Mouse (Mus musculus): Measurements from ENCODE around the gene Gm21190.
"Not testable (repeated sequence)": the region's sequence is repeated elsewhere in the genome, so short reads cannot be mapped to it uniquely, and the experiment has no call there.

The Gm21190 gene

DNA sequence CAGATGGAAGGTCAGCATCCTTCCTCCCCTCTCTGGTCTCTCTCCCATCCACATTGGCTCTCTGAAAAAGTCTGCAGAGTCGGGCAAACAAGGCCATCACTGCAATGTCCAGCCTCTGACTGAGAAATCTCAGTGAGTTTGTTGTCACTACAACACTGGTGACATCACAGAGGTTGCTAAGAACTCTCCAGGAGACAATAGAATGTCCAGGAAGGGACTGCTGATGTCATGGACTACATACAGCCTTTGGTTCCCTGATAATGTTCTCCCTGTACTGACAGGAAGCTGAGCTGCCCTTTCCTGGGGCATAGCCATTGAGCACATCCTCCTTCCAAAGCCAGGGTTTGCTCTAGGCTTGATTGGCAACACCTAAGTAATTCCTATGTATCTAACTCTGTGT is at the start of gene Gm21190:
Gene Gm21190, minus strand, starts transcription at position 101 of the 400 bp plus-strand sequence.
- not testable (repeated sequence) for DNase-seq (ENCODE audit: low spot score in 2 of 2)

DNA sequence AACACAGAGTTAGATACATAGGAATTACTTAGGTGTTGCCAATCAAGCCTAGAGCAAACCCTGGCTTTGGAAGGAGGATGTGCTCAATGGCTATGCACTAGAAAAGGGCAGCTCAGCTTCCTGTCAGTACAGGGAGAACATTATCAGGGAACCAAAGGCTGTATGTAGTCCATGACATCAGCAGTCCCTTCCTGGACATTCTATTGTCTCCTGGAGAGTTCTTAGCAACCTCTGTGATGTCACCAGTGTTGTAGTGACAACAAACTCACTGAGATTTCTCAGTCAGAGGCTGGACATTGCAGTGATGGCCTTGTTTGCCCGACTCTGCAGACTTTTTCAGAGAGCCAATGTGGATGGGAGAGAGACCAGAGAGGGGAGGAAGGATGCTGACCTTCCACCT is 48.0 kb upstream of the Gm21190 start, which contains the start of gene Gm21083:
Gene Gm21083, plus strand, starts transcription at position 301 of the 400 bp plus-strand sequence.
- DNase-seq (ENCODE audit: low spot score in 2 of 2): not testable (repeated sequence)

DNA sequence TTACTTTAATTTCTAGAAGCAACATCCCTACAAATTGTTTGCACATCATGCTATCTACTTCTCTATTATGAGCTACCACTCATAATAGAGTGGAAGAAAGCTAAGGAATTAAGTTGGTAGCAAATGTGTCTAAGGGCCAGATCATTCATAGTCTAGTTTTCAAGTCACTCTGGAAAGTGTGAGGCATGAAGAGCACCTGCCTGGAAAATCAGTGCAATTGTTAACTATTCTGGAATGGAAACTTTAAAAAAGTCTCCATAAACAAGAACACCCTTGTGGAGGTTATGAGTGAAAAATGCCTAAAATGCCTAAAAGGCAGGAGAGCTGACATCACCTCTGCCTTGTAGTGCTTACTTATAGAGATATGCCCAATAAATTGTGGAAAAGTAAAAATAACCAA is 44.7 kb upstream of the Gm21190 start:
- DNase-seq (ENCODE audit: low spot score in 2 of 2): not testable (repeated sequence)

DNA sequence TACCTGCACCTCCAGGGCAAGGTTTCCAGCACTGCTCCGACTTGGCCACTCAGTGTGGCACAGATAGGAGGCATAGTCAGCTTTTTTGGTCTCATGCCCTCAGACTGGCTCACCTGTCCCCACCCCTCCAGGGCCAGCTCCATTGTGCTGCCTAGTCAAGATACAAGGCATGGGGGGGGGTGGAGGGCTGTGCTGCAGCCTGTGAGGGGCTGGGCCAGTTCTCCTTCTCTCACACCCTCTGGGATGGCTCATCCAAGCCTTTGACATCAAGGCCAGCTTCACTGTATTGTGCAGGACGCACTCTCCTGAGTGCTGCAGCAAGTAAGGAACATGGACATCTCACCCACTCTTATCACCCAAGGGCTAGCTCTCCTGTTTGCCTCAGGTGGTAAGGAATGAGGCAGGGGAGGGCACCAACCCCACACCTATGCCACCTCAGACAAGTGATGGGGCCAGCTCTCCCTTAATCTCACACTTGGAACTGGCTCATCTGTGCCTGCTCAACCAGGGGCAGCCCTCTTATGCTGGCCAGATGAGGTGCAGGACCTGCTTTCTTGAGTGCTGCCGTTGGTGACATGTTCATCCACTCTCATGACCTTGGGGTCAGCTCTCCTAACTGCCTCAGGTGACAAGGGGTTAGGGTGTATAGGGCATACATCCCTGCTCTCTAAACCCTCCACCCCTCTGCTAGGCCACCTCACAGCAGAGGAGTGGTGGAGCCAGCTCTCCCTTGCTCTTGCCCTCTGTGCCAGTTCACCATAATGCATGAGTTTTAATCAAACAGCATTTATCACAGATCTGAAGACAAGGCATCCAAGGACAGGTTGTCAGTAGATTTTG is 32.6 kb upstream of the Gm21190 start:
- DNase-seq (ENCODE audit: low spot score in 2 of 2): not testable (repeated sequence)

DNA sequence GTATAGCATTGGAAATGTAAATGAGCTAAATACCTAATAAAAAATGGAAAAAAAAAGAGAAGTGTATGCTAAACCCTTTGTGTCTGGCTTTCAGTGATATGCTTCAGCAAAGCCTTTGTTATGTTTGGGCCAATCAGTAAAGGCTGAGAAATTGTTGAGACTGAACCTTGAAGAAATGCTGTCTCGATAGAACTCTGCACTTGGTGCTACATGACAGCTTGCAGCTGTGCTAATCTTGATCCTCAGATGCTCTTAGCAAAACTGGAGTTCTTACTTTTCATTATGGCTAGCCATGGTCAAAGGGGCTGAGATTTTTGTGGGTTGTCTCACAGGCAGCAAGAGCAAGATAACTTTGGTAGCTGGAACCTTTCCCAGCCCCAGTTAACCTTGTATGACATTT is 29.6 kb upstream of the Gm21190 start:
- DNase-seq (ENCODE audit: low spot score in 2 of 2): not testable (repeated sequence)

DNA sequence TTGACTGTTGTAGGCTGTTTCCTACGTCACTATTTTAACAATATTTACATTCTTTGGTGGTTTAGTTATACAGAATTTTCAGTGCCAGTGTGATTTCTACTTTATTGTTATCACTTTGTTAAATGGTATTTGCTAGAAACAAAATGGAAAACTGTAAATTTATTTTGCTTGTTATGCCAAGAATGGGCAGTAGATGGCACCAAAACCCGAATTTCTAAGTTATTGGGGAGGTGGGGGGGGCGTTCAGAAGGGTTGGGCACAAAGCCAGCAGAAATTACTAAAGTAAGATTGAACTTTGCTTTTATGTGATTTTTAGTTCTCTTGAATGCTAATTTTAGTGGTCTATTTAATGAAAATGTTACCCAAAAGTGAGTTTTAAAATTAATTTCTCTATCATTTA is 20.6 kb upstream of the Gm21190 start:
- DNase-seq (ENCODE audit: low spot score in 2 of 2): not testable (repeated sequence)

DNA sequence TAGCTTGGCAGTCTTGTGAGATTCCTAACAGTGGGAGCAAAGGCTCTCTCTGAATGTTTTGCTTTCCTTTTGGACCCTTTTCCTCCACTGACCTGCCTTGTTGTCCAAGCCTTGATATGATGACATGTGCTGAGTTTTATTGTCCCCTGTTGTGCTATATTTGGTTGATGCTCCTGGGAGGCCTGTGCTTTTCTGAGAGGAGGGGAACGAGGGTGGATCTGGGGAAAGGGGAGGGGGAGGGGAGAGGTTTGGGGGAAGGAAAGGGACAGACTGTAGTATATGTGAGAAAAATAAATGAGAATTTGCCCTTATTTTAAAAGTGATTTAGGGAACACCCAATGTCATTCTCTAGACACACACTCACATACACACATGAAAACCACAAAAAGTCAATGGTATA is 20.1 kb upstream of the Gm21190 start:
- not testable (repeated sequence) for DNase-seq (ENCODE audit: low spot score in 2 of 2)

DNA sequence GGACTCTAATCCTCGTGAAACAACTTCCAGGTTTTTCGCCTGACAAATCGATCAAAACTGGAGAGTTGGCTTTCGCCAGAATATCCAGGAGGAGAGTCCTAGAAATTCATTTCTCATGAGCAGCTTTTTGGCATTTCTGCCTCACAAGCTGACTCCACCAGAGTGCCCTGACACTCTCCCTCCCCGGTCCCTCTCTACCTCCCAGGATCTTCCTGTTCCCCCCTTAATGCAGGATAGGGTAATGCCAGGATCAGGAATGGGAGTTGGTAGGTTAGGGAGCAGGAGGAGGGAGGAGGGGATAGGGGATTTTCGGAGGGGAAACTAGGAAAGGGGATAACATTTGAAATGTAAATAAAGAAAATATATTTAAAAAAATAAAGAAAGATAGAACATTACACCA is 19.6 kb upstream of the Gm21190 start:
- DNase-seq (ENCODE audit: low spot score in 2 of 2): not testable (repeated sequence)

DNA sequence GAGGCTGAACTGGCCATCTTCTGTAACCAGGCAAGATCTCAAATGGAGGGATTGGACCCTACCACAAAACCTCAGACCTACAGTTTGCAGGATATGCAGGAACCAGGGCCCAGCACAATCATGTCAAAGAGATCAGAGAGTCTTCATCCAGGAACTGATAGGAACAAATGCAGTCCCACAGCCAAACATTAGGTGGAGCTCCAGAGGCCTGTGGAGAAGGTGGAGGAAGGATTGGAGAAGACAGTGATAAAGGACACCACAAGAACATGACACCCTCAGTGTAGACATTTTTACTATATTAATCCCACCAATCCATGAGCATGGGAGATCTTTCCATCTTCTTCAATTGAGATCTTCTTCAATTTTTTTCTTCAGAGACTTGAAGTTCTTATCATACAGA is 6.6 kb downstream of the Gm21190 start:
- not testable (repeated sequence) for DNase-seq (ENCODE audit: low spot score in 2 of 2)

DNA sequence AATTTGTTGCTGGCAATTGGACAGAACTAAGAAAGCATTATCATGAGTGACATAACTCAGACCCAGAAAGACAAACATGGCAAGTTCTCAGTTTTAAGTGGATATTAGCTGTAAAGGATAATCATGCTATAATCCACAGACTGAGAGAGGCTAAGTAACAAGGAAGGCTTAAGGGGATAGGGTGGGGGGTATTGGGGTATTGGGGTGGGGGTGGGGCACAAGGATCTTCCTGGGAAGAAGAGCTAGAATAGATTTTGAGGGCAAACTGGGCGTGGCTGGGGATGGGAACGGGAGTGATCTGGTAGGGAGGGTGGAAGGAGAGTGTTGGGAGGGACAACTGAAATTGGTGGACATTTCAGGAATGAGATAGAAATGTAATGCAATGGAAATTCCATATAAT is 7.0 kb downstream of the Gm21190 start:
- not testable (repeated sequence) for DNase-seq (ENCODE audit: low spot score in 2 of 2)

DNA sequence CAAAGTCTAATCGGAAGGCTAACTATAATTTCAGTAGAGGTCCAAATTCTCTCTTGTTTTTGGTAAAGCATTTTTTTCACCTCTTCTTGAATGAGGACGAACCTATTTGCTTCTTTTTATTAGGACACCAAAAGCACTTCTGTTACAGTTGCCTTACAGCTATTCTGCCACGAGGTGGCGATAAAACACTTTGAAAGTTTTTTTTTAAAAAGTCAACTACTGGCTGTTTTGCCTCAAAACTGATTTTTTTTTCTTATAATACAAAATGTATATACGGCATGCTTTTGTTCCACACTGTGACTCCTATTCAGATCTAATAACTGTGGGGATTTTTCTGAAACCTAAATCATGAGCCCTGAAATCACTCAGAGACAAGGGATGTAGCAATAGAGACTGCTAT is 8.6 kb downstream of the Gm21190 start:
- peak in 1 of 2 experiments; percentile 10 for DNase-seq (ENCODE audit: low spot score in 2 of 2)

DNA sequence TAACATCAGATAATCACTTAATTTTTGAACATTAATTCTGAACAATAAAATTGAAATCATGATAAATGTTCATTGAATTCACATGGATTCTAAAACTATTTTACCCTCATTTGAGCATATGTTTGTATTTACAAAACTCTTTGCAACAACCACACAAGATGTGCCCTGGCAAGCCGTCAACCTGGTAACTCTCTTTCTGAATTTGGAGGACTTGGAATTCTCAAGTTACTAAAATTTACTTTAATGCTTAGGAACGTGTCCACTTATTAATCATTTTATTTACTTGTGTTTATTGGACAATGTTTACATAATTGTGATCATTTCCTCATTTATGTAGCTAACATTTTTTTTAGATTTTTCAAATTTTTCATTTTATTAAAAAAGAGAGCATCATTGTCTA is 11.9 kb downstream of the Gm21190 start:
- not testable (repeated sequence) for DNase-seq (ENCODE audit: low spot score in 2 of 2)

DNA sequence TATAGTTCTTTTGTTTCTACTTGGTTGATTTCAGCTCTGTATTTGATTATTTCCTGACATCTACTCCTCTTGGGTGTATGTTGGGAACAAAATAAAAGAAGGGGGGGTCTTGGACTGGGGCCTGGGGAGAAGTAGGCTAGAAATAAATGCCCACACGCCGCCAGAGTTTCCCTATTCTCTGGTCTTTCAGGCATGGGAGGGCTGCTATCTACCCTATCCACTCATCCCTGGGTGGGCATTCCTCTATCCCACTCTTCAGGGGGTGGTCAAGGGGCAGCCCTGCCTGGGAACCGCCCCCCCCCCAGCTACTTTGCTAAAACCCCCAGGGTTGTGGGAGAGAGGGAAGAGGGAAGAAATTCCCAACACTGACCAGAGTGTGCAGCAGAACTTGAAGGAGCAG is 16.8 kb downstream of the Gm21190 start:
- DNase-seq (ENCODE audit: low spot score in 2 of 2): not testable (repeated sequence)

DNA sequence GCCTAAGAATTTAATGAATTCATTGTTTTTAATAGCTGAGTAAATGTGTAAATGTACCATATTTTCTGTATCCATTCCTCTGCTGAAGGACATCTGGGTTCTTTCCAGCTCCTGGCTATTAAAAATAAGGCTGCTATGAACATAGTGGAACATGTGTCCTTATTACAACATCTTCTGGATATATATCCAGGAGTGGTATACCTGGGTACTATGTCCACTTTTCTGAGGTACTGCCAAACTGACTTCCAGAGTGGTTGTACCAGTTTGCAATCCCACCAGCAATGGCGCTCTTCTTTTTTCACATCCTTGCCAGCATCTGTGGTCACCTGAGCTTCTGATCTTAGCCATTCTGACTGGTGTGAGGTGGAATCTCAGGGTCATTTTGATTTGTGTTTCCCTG is 19.1 kb downstream of the Gm21190 start:
- DNase-seq (ENCODE audit: low spot score in 2 of 2): not testable (repeated sequence)

DNA sequence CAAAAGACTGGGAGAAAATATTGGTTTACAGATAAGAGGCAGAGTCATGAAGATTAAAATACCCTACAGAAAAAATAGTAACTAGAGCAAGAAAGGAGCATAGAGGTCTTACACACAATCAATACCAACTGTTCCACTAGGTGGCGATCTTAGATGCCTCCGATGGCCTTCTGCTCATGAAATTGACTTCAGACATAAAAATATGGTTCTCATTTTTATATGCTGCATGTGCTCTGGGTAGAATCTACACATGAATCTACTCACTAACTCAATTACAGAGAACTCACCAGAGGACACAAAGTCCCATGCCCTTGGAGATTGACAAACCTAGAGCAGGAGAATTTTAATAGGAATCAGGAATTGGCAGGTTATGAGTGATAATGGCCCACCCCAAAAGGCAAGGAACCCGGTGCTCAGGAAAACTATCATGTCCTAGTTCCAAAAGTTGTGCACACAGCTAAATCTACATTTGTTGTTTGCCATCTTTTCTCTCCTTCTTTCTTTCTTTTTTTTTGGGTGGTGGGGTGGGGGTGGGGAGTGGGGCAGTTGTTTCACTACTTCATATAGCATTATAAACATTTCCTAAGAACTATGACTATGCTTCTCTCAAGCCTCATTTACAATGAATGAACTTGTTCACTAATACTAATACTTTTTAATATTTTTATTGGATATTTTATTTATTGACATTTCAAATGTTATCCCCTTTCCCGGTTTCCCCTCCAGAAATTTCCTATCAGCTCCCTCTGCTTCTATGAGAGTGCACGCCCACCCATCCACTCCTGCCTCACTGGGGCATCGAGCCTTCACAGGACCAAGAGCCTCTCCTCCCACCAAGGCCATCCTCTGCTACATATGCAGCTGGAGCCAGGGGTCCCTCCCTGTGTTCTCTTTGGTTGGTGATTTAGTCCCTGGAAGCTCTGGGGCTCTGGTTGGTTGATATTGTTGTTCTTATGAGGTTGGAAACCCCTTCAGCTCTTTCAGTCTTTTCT is 20.3 kb downstream of the Gm21190 start:
- DNase-seq (ENCODE audit: low spot score in 2 of 2): not testable (repeated sequence)

DNA sequence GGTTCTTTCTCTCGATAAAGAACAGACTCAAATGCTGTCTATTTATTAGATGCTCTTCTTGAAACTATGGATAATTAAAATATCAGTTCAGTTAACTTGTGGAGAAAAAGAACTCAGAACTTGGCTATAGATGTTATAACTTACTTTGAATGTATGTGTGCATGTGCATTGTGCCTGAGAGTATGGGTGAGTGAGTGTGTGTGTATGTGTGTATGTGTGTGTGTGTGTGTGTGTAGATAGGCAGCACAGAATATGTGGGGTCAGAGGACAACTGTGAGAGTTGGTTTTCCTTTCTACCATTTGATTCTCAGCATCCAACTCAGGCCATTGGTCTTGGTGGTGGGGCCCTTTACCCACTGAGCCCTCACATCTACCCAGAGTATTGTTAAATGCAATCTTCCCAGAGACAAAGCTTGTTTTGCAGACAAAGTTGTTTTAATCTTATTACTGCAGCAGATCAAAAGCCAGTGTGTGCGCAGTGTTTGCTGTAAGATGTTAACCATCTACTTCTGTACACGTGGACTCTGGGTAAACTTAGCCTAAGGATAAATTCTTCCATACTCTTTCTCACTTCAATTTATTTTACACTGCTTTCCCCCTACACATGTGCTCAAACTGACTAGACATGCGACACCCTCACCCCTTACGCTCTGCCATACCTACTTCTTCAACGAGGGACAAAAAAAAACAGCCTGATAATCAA is 21.1 kb downstream of the Gm21190 start:
- not testable (repeated sequence) for DNase-seq (ENCODE audit: low spot score in 2 of 2)

DNA sequence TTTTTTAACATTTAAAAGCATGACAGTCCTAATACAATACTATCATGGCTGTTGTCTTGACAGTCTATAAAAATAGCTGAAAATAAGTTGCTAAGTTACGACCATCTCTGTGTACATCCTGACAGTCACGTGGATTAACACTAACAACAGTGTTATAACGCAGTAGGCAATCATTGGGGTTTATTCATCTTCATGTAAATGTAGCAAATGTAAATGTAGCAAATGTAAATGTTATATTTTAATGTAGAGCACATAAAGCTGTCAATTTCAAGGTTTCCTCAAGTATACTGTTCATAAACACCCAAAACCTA is 21.8 kb downstream of the Gm21190 start:
- no peak for DNase-seq (ENCODE audit: low spot score in 2 of 2)

DNA sequence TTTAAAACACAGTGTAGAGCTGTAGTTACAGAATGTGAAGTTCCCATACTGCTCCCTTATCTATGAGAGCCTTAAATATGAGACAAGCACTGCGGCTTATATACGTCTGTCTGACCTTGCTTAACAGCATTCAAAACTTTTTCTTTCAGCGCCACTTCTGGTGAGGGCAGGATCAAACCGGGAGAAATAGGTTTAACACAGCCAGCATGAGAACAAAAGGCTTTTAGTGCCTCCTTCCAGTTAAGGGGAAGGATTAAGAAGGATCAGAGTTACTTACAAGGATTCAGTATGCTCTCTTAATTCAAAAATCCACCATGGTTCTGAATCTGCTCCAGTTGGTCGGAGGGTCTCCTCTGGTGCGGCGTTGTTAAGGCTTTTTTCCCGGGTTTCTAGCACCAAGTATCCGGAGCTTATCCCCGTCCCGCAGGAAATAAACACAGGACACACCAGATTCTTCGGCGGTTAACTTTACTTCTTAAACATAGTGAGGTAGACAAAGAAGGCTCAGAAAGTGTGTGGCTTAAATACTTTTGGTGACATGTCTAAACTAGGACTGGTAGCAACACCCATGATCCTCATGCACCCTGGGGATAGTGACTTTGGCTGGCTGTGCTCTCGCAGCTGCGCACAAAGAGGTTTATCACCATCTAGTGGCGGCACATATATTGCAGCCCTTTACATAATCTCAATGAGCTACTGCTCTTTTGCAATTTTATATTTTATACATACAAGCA is 22.3 kb downstream of the Gm21190 start:
- no peak for DNase-seq (ENCODE audit: low spot score in 2 of 2)

DNA sequence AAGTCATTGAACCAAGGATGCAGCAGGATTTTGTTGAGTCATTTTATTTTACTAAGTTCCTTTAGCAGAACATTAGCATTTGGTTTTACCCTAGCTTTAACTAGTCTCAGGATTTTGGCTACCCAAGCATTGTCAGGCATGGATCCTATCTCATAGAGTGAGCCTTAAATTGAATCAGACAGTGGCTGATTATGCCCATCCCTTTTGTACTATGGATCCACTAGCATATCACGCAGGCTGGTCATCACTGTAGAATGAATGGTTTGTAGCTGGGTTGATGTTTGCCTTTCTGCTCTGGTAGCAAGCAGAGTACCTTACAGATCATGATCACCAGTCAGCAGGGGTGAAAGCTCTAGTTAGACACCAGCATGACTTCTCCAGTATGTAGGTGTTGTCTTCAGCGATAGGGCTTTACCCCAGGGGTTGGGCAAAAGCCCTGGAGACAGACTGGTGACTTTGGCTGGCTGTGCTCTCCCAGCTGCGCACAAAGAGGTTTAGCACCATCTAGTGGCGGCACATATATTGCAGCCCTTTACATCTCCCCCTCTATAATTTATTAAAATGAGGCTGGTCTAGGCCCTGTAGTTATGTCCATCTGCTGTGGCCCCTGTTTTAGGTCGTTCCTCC is 30.1 kb downstream of the Gm21190 start:
- not testable (repeated sequence) for DNase-seq (ENCODE audit: low spot score in 2 of 2)

DNA sequence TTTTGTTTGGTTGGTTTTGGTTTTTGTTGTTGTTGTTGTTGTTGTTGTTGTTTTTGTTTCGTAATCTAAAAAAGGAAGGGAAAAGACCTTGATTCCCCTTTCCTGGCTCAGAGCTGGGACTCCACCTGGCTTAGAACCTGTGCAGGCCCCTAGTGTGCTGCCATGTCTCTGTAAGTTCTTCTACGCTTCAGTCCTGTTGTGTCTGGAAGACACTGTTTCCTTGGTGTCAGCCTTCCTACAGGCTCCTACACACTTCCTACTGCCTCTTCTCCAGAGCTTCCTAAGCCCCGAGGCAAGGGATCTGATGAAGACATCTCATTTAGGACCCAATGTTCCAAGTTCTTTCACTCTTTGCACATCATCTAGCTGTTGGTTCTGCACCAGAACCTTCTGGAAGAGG is 30.7 kb downstream of the Gm21190 start:
- DNase-seq (ENCODE audit: low spot score in 2 of 2): not testable (repeated sequence)

DNA sequence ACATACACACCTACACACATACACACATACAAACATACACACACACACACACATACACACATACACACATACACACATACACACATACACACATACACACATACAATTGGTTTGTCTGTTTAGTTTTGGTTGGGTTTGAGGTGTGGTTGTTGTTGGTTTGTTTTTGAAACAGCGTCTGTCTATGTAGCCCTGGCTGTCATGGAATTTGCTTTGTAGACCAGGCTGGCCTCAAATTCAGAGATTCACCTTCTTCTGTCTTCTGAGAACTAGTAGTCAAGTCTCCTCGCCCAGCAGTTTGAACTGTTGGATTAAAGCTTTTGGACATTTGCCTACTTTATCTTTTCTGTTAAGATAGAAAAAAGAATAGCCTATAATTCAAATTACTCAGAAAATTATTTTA is 38.1 kb downstream of the Gm21190 start:
- not testable (repeated sequence) for DNase-seq (ENCODE audit: low spot score in 2 of 2)
